Mouse (Mus musculus): ENCODE data around the gene Tmem138.
A peak's percentile ranks its signal among the peaks of the same experiment; 100 is the strongest.
"Not testable (repeated sequence)": the region's sequence is repeated elsewhere in the genome, so short reads cannot be mapped to it uniquely, and the experiment has no call there.

Tmem138 gene

DNA sequence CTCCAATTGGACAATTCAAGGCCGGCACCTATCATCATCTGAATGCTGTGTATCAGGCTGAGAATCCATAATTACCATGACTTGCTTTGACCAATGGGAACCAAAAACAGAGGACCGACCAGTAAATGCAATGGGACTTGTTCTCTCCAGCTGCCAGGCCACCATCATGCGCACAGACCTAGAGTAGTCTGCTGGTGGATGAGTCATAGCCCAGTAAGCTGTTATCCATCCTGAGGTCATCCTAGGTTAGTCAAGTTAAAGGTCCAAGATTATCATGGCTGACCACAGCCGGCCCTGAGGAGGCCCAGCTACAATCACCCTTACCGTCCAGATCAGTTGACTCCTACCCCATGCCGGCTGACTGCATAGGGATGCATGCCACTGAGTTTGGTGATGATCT lies 7.5 kb downstream of the Tmem138 start:
- DNase-seq (ENCODE audit: low spot score) = no peak

DNA sequence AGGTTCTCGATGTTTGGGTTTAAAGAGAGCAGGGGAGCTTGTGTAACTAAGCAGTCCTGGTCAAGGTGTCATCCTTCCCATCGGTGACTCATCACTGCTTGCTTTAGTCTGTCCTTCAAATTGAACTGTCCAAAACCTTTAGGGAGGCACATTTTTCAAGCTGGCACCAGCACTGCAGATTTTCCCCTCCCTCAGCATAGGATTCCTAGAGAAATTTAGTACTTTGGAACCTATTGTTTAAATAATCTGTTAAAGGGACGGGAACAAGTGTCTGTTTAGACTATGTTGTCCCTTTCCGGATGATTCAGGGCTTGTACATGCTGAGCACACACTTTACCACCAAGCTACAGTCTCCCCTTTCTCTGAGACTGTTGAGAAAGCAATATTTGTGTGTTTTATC lies 11.9 kb downstream of the Tmem138 start:
- DNase-seq (ENCODE audit: low spot score) = no peak

DNA sequence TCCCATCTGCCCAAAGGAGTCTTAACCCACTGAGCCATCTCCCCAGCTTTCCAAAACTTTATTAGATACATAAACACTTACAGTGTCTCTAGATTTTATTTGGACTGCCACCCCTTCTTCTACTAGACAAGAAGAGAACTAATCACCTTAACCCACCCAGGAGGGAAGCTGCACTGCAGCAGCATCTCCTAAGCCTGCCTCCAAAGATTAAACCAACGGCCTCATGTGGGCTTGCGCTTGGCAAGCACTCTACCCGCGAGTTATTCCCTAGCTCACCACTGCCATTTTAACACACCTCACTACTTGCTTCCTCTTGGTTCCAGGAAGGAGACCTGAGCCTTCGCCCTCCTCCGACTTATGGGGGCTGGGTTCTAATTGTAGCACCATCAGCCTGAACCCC lies 12.9 kb downstream of the Tmem138 start:
- no peak for DNase-seq (ENCODE audit: low spot score)

DNA sequence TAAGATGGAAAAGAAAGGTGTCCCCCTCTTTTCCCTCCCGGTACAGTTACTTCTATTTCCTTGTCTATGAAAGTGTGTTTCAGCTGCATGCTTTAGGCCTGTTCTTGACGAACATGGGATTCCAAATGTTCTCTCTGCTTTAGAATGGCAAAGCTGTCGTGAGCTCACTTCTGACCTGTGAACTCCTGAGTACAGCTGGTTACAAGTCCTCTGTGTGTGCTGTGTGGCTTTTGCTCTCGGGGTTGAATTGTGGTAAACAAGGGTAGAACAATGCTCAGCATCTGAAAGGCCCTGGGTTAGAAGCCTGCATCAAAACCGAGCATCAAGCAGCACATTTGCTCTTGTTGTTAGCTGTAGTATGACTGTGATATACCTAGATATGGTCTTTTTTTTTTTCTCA lies 14.8 kb downstream of the Tmem138 start:
- DNase-seq (ENCODE audit: low spot score) = no peak

DNA sequence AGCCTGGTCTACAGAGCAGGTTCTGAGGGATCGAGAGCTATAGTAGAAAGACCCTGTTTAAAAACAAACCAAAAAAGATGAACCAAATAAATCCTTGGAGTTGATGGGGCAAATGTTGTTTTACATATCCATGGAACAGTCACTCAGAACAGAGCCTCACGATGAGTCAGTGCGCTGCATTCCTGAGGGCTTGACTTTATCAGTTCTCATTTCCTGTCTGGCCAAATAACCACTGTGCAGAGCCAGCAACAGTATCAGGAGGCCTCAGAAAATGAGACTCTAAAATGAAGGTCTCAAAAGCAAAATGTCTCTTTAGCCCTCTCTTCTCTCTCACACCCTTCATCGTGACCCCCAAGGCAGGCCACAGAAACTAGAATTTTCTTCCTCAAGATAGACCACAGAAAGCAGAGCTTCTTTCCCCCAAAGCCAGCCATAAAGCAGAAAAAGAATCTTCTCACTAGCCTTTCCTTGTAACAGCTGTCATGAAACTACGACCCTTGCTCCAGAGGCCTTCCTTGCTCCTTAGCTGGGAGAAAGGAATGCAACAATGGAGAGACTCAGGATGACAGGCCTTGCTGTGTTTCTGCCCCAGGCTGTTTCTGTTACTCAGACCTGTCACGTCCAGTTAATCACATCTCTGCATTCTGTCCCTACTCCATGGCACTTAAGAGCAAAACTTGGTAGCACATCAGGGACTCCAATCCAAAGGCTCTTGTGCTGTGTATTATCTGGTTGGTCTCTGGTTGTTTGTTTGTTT lies 15.4 kb downstream of the Tmem138 start:
- no peak for DNase-seq (ENCODE audit: low spot score)

DNA sequence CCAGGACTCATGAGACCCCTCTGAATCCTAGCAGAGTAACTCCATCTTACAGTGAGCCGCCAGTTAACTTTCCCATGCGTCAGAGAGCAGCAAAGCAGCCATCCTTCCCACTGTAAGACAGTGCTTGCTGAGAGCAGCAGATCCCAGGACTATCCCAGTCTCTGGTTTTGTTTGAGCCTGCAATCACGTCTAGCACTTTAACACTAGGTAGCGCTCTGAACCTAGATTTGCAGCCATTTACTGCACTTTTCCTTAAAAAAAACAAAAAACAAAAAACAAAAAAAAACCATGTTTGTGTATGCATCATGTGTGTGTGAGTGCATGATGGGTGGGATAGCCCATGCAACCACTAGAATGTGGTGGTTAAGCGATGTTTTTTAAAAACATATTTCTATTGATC lies 17.1 kb downstream of the Tmem138 start:
- DNase-seq (ENCODE audit: low spot score) = no peak

DNA sequence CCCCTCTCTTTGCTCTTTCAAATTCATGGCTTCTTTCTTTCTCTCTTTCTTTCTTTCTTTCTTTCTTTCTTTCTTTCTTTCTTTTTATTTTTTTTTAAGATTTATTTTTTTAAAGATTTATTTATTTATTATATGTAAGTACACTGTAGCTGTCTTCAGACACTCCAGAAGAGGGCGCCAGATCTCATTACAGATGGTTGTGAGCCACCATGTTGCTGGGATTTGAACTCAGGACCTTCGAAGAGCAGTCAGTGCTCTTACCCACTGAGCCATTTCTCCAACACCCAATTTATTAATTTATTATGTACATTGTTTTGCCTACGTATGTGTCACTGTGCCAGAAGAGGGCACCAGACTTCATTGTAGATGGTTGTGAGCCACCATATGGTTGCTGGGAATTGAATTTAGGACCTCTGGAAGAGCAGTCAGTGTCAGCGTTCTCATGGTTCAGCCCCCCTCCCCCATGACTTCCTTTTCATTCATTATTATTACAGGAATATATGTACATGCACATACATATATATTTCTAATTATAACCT lies 19.3 kb downstream of the Tmem138 start:
- DNase-seq (ENCODE audit: low spot score) = not testable (repeated sequence)

DNA sequence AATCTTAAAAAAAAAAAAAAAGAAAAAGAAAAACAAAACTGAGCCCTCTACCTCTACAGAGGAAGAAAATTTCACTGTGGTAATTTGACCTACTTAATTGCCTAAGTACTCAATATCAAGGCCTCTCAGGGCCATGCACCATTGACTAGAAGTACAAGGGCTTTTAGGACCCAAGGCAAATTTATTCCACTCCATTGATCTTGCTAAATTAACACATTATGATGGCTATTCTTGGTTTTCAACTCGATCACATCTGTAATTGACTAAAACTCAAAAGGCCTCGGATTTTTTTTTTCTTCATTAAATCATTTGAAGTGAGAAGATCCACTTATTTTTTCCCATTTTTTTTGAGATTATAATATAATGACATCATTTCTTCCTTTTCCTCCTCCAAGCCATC lies 19.7 kb downstream of the Tmem138 start:
- no peak for DNase-seq (ENCODE audit: low spot score)

DNA sequence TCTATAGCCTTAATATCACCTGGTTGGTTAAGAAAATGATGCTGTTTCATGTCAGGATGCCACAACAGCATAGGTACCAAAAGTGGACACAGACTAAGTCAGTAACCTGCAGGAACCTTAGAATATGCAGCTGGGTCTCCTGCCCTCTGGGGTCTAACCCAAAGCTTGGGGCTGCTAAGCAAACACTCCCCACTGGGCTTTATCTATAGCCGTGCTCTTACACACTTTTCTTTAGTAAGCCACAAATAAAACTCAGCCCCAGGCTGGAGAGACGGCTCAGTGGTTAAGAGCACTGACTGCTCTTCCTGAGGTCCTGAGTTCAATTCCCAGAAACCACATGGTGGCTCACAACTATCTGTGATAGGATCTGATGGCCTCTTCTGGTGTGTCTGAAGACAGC lies 20.2 kb downstream of the Tmem138 start:
- DNase-seq (ENCODE audit: low spot score) = no peak

DNA sequence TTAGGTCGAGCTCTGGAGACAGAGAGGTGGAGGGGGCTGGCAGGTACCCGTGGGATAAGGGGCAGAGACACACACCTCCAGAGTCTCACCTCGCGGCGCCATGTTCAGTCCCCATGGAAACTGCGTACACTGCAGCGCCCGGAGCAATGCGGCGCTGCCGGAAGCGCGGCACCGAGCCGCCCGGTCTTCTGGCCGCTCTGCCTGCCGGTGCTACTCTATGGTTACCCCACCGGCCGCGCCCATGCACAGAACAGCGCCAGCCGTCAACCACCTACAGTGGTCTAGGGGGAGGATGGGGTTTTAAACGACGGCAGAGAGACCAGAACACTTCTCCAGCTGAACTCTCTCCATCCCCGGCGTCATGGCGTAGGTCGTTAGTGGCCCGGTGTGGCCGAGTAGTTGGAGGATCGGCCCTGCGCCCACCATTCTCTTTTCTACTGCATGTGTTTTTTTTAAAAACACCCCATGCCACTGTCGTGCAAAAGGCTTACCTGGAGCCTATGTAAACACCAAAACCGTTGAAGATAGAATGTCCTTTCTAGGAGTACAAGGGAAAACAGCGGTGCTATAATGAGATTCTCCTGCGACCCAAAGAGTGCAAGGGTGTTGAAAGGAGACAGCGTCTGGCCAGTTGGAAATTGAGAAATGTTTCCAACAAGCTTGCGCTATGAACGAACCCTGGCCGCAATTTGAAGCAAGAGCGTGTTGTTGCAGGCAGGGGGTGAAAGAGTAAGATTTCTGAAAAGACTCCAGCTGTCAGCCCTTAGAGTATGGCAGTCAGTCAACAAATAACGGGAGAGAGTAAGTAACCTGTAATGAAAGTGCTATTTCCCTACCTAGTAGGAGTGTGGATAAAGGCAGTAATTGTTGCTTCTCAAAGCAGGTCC lies 21.3 kb downstream of the Tmem138 start, which contains the start of gene Tmem216:
TSS of gene Tmem216 (minus strand) at position 615 of the 887 bp plus-strand sequence.
- DNase-seq (ENCODE audit: low spot score) = peak; percentile 67

DNA sequence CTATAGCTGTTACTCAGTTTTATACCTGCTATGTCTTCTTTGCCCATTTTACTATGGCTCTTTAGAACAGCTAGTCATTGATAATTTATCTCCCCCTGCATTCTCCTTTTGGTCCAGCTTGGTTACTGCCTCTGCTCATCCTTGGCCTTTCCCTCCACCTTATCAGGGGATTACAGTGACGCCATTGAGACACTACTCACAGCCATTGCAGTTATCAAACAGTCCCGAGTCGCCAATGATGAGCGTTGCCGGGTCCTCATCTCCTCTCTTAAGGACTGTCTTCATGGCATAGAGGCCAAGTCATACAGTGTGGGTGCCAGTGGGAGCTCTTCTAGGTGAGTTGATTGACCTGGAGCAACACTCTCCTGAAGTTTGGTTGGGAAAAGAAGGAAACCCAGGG lies 37.7 kb downstream of the Tmem138 start:
- DNase-seq (ENCODE audit: low spot score) = no peak

DNA sequence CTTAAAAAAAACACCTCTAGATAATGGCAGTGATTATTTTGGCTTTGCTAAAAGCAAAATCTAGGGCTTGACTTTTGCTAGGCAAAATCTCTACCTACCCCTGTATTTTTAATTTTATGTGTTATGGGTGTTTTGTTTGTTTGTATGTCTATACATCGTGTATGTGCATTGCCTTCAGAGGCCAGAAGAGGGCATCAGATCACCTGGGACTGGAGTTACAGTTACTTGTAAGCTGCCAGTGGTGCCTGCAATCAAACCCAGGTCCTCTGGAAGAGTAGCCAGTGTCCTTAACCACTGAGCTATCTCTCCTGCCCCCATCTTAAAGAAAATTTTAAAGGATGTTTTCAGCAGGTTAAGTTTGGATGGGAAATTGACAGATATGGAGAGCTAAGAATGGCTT lies 47.1 kb downstream of the Tmem138 start:
- DNase-seq (ENCODE audit: low spot score) = no peak

DNA sequence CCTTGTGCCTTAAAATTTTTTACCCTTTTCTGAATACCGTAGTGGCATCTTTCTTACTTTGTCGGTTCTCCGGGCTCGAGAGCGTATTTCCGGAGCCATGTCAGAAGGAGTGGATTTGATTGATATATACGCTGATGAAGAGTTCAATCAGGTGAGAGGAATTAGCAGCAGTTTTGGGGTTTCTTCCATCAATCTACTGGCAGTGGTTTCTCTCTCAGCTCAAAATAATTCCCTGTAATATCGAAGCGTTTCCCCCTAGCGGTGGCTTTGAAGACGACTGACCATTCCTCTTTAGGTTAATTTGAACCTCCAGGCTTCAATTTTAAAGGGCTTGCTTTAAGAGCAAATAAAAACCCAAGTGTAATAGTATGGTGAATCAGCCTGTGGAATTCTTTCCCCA lies 51.3 kb downstream of the Tmem138 start, which contains the start of gene Sdhaf2:
TSS of gene Sdhaf2 (minus strand) at position 233 of the 400 bp plus-strand sequence.
- DNase-seq (ENCODE audit: low spot score) = no peak

DNA sequence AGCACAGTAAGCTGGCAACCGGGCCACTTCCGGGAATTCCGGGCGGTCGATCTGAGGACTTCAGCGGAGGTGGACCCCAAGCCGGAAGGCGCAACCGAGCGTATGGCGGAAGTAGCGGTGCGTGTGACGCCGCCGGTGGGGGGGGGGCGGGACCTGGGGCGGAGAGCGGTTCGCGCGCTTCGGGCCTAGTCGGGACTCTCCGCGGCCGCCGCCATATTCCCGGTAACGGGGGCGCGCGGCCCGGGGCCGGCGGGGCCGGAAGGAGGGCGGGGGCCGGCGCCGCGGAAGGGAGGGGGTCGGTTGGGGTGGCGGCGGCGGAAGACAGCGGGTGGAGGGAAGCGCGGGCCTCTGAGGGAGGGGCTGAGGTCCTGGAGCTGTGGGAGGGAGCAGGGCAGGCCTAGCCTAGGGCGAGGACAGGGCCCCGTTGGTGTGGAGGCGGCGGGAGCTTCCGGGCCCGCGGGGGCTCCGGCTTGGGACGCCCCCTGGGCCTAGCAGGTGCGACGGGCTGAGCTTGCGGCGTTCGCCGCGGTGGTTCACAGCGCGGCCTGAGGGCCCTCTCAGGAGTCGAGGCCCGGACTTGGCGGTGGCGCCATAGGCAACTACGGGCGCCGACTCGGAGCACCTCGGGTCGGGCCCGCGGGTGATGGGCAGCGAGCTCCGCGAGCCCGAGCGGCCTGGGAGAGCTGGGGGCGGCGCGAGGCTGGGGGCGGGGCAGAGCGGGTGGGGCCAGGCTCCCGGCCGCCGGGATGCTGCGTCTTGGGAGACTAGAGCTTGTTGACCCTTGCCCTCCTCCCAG lies 51.9 kb downstream of the Tmem138 start, which contains the start of gene Cpsf7:
TSS of gene Cpsf7 (plus strand) at position 161 of the 796 bp plus-strand sequence.
- peak; percentile 81 for DNase-seq (ENCODE audit: low spot score)

DNA sequence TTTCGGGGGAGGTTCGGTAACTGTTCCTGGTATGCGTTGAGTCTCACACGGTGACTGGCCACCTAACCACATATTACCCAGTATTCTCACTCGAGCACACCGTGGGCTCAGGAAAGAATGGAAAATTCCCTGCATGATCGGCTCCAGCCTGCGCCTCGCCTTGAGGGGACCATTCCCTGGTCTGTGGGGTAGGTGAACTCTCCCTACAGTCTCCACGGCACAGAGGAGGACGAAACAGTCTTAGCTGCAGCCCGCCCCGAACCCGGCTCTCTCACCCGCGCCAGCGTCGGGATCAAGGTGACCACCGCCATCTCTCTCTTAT lies 52.4 kb downstream of the Tmem138 start:
- no peak for DNase-seq (ENCODE audit: low spot score)

DNA sequence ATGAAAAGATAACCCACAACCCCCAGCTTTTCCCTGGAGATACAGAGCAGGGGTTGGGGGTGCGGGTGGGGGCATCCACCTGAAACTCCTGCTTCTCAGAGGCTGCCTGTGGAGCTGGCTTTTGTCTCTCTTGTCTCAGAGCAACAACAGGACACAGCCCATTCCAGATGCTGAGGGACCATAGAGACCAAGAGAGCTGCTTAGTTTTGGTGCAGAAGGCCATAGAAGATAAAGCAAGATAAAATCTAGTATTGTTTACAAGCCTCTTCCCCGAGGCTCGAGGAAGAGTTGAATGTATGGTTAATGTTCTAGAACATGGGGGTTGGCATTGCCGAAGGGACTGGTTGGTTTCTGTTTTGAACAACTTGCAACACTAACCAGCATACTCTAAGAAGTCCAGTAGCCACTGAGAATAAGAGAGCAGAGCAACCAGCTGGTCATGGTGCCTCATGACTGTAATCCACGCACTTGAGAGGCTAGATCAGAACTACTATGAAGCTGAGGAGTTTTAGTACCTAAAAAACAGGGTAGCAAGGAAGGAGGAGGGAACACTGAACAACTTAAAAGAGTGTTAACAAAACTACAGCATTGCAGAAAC lies 53.6 kb downstream of the Tmem138 start:
- no peak for DNase-seq (ENCODE audit: low spot score)

DNA sequence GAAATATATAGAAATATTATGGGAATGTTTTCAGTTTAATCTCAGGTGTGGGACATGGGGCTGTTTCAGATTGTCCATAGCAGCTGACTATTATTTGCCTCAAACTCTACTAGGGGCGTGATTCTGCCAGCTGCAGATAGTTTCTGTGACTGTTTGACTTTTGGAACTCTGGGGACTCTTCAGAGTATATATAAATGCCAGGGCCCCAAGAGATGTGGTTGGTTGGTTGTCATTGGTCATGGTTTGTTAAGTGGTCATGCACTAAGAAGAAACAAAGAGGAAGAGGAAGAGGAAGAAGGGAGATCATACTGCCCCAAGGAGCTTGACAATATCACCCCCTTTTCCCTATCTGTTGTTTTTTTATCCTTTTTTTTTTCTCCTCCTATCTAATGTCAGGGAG lies 55.2 kb downstream of the Tmem138 start:
- no peak for DNase-seq (ENCODE audit: low spot score)

All from ovary, postnatal 14 days (tissue).